Mouse (Mus musculus): ENCODE data around the gene Psrc1.
A peak's percentile ranks its signal among the peaks of the same experiment; 100 is the strongest.

Psrc1 gene

GRCm38 (mm10) chr3:108389111-108389545 lies 5.5 kb downstream of the Psrc1 start:
- DNase-seq = peak; percentile 97

DNA sequence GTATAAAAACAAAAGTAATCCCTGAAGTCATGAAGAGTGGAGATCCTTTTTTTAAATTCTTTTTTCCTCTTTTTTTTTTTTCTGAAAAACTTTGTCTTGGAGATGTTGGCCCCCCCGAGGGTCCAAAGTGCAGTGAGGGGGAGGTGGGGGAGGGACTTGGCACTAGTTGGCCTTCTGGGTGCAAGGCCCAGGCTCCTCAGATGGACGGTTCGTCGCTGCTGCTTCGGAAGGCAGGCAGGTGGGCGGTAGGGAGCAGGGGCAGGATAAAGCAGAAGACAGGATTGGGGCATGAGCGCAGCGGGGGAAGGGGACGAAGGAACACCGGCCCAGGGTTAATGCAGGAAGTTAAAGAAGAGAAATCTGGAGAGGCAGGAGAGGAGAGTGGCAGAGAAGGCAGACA lies 8.7 kb downstream of the Psrc1 start:
- peak; percentile 10 for DNase-seq

- no peak for DNase-seq
Observed at GRCm38 (mm10) chr3:108392793-108393192, 9.2 kb downstream of the Psrc1 start.

DNA sequence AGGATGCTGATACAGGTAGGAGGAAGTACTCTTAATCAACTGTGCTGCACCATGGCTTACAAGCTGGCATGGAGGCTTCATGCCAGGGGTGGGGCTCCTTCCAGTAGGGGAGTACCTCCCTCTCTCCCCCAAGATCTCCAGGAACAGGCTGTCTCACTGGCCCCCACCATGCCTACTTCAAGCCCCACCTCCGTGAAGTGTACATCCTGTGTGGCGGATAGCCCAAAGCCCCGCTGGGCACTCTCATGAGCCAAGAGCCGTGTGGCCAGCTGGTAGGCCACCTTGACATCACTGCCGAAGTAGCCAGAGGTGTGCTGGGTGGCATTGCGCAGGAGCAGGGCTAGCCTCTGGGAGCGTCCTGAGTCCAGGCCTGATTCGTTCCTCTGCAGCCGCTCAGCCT lies 14.6 kb downstream of the Psrc1 start:
- no peak for DNase-seq

DNA sequence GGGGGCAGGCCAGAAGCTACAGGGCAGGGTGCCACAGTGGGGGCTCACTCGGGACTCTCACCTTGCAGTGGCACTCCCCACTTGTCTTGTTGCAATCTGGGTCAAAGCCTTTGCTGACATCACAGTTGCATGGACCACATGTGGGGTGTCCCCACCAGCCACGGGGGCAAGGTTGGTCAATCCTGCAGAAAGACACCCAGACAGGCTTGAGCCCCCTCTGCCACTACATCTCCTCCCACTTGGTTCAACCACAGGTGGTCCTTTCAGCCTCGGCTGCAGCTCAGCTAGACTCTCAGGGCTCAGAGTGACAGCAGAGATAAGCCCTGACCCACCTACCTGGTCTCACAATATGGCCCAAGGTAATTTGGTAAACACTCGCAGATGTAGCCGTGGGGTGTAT lies 16.8 kb downstream of the Psrc1 start:
- DNase-seq = no peak

GRCm38 (mm10) chr3:108401692-108402527 lies 18.3 kb downstream of the Psrc1 start:
- DNase-seq = peak; percentile 97

GRCm38 (mm10) chr3:108402528-108402920 lies 18.9 kb downstream of the Psrc1 start:
- peak; percentile 53 for DNase-seq

- DNase-seq = no peak
Observed at GRCm38 (mm10) chr3:108405536-108406305, 22.1 kb downstream of the Psrc1 start.

GRCm38 (mm10) chr3:108406306-108406885 lies 22.8 kb downstream of the Psrc1 start:
- DNase-seq = no peak

- no peak for DNase-seq
Observed at GRCm38 (mm10) chr3:108408517-108409008, 24.9 kb downstream of the Psrc1 start.

GRCm38 (mm10) chr3:108409656-108410358 lies 26.2 kb downstream of the Psrc1 start:
- peak; percentile 56 for DNase-seq

- no peak for DNase-seq
Observed at GRCm38 (mm10) chr3:108410359-108410714, 26.7 kb downstream of the Psrc1 start.

- no peak for DNase-seq
Observed at GRCm38 (mm10) chr3:108411026-108411753, 27.6 kb downstream of the Psrc1 start.

GRCm38 (mm10) chr3:108411754-108412121 lies 28.1 kb downstream of the Psrc1 start:
- DNase-seq = peak; percentile 86

DNA sequence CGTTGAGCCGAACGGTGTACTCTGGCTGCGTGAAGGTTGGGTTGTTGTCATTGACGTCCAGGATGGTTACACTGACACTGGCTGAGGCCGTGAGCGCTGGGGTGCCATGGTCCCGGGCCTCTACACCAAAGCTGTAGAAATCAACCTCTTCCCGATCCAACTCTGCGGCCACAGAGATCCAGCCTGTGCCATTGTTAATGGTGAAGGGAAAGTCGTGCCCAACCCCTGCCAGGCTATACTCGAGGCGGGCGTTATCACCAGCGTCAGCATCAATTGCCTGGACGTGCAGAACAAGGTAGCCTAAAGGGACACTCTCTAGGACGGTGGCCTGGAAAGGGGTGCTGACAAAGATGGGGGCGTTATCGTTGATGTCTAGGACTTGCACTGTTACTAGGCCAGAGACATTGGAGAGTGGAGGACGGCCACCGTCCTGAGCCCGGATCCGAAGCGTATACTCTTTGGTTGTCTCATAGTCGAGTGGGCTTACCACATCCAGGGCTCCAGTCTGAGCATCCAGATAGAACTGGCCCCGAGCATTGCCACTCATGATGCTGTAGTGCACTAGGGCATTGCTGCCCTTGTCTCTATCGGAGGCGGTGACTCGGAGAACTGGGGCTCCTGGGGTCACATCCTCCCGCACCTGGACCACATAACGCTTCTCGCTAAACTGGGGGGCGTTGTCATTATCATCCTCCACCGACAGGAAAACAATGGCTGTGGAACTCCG lies 30.2 kb downstream of the Psrc1 start:
- no peak for DNase-seq

GRCm38 (mm10) chr3:108414857-108415830 lies 31.5 kb downstream of the Psrc1 start, which contains the start of gene Celsr2:
Gene Celsr2 (minus strand): TSS chr3:108415552.
- no peak for DNase-seq

GRCm38 (mm10) chr3:108415831-108416223 lies 32.2 kb downstream of the Psrc1 start:
- peak; percentile 83 for DNase-seq

GRCm38 (mm10) chr3:108423006-108423405 lies 39.4 kb downstream of the Psrc1 start:
- DNase-seq = no peak

GRCm38 (mm10) chr3:108423844-108424801 lies 40.5 kb downstream of the Psrc1 start:
- DNase-seq = peak; percentile 78
